Mouse (Mus musculus) brain, embryonic 14.5 days (tissue): ENCODE data around the gene N4bp3.

Experiments
- CTCF ChIP-seq: fragments of 200-500 bp; IDR thresholded peaks from 2 replicates; pipeline ENCODE4 v1.5.1; 2012; ENCODE audit warnings: inconsistent platforms, mild to moderate bottlenecking, moderate library complexity, borderline replicate concordance; ENCODE audit not compliant: insufficient read depth, insufficient read length; ENCODE audit errors: extremely low read depth
- POLR2A ChIP-seq: fragments of 200-500 bp; IDR thresholded peaks from 2 replicates; pipeline ENCODE4 v1.6.1; 2012; ENCODE audit warnings: mild to moderate bottlenecking, inconsistent platforms, borderline replicate concordance; ENCODE audit not compliant: poor library complexity, insufficient read depth, insufficient read length, severe bottlenecking; ENCODE audit errors: extremely low read depth

GRCm38 (mm10) chr11:51673291-51673690 is 22.6 kb upstream of the N4bp3 start:
- no peak for TF ChIP-seq CTCF
- no peak for TF ChIP-seq POLR2A
